Mouse (Mus musculus) G1E (cell line): ENCODE measurements around the gene Slc2a8.

ENCODE experiments used
- CTCF ChIP-seq: IDR thresholded peaks from 2 replicates; pipeline ENCODE4 v1.5.1; 2012; ENCODE audit warnings: low read depth, low read length, inconsistent platforms, mixed read lengths
- POLR2AphosphoS5 ChIP-seq: IDR thresholded peaks from 2 replicates; pipeline ENCODE4 v1.6.1; 2012; ENCODE audit warnings: low read depth, low read length, inconsistent platforms; ENCODE audit not compliant: insufficient replicate concordance

DNA sequence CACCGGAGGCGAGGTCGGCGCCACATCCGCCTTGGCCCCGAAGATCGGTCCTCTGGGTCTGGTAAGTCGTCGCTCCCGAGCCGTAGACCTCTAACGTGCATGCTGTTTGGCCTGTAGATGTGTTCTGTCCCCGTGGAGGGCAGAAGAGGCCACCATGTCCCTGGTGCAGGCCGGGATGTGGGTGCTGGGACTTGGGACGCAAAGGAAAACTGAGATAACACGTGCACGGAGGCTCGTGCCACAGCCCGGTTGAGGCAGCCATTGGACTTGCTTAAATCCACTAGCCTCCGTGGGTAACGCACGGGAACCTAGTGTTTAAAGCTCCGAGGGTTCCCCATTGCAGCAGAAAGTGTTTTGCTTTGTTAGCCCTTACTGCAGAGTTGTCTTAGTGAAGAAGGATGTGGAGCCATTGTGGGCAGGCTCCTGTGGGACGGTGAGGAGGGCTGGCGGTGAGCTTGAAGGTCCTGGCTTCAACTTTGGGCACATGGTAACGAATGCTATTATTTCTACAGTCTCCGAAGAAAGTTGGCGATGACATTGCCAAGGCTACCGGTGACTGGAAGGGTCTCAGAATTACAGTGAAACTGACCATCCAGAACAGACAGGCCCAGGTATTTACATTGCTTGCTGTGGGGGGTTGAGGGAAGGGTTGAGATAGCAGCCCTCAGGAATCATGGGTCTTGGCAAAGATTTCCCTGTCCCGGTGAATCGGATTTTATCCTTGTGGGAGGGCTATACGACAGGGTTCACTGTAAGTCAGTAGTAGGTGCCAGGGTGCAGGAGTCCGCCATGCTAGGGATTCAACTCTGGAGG, 19.6 kb downstream of the Slc2a8 start:
- no peak for TF ChIP-seq POLR2AphosphoS5
- no peak for TF ChIP-seq CTCF
